Mouse (Mus musculus): ENCODE measurements around the gene Actr1a.

Actr1a gene

DNA sequence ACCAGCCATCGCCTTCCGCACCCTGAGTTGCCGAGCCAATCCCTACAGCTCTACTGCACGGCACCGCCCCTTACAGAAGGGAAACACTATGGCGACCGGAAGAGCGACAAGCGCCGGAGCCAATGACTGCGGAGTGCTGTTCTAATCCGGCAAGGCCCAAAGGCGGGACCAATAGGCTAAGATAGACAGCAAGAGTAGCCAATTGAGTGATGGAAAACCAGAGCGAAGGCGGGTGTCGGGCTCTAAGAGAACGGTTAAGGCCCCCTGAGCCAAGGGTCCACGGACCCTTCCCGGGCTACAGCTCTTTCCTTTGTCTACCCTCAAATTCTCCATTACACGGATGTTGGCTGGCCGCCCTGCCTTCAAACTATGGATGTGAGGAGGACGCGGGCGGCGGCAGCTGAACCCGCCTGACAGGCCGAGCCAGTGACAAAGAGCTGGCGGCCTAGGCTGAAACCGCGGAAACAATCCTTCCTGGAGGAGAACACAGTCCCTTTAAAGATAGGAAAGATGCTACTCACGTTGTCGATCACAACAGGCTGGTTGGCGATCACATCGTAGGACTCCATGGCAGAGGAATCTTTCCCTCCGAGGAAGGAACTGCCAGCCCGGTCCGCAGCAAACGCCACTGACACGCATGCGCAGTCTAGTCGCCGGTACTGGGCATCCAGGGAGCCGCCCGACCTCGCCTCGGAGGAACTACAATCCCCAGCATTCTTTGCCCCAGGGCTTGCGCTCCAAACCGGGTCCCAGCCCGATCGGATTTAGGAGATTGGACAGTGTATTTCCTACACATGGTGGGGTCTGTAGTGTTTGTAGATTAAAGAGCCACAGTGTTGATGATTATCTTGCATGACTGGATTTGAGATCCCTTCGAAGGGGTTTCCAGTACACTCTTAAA is at the start of gene Actr1a:
Gene Actr1a (minus strand): TSS at position 640 of the 901 bp plus-strand sequence.
- DNase-seq: peak; percentile 95

DNA sequence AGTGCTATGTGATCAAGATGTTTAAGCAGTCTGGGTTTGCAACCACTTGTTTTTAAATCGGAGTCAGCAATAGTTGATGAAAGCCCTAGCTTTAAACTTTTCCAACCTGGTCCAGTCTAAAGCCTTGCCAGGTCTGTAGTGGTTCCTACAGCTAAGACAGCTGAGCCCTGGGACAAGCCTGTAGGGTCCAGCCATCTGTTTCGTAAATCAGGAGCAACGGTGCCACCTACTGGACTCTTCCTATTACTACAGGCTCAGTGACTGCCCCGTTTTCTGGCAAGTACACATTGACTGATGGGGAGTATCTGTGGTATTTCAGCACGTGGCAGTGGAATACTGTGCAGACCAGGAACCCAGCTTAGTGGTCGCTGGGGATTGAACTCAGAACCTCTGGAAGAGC is 48.7 kb upstream of the Actr1a start:
- DNase-seq: peak; percentile 70 to 71

DNA sequence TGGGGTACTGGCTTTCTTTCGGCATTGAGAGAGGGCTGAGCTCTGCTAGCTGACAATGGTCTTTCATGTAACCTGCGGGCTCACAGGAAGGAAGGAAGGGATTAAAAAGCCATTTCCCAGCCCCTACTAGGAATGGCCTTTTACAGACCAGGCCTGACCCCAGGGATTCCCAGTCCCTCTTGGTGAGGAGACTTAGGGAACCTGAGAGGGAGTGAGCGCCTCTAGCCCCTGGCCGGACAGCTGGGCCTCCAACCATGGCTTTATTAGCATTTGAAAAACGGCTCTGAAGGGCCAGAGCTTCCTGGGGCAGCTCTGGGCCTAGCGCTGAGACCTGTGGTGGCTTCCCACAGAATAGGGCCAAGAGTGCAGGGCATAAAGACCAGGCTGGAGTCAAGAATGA is 48.0 kb upstream of the Actr1a start:
- DNase-seq: no peak

DNA sequence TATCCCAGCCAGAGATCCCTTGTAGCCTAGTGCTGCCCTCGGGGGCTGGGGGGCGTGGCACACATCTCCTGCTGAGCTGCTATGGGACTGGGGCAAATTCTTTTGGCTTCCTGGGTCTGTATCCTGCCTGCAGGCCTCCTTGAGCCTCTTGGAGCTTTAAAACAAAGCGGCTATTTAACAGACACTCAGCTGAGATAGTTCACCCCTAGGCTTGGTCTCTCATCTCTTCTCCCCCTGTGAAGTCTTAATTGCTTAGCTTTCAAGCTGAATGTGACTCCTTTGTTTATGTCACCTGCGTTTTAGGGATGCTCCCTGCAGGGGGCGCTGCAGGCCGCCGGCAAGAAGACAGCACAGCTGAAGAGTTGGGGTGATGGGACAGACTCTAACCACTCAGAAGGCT is 39.9 kb upstream of the Actr1a start:
- DNase-seq: peak; percentile 56 to 58

DNA sequence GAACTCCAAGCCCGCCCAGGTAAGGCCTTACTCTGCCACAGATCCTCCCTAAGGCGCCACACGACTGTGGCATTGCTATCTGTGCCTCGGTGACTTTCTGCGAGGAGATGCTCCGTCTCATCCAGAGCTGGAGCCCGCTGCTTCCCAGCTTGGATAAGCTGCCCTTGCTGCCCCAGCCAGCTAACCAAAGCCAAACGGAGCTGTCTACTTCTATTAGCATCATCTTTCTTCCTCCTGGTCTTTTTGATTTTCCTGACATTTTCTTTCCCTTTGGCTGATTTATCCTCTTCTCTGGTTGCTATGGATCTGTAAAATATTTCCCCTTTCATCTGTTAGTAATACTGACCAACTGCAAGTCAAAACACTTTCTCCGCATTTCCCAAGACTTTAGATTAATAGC is 39.0 kb upstream of the Actr1a start:
- no peak for DNase-seq

DNA sequence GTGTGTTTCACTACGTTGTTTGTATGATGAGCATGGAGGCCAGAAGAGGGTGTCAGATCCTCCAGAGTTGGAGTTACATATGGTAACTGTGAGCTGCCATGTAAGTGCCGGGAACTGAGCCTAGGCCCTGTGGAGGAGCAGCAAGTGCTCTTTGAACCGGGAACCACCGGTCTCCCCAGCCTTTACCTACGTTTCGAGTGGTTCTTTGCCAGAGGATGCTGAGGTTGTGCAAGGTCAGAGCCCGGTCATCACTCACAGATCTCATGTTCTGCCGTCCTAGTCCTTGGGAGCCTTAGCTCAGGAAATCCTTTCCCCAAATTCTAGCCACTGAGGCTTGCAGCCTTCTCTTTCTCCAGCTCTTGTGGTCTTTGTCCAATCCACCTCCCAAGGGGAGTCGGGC is 38.6 kb upstream of the Actr1a start:
- no peak for DNase-seq

DNA sequence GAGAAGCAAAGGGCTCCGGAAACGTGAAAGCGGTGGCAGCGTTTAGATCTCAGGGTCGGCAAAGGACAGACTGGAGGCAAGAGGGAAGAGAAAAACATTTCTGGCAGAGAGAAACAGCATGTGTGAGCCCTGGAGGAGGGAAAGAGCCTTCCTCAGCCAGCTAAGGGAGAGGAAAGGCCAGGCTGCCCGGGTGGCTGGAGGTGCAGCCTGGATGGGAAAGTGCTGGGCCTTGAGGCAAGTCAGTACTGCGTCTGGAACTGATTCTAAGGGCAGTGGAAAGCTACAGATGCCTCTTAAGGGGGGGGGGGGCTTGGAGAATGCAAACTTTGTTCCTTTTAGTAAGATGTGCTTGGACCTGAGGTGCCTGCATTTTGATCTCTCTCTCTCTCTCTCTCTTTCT is 38.2 kb upstream of the Actr1a start:
- no peak for DNase-seq

DNA sequence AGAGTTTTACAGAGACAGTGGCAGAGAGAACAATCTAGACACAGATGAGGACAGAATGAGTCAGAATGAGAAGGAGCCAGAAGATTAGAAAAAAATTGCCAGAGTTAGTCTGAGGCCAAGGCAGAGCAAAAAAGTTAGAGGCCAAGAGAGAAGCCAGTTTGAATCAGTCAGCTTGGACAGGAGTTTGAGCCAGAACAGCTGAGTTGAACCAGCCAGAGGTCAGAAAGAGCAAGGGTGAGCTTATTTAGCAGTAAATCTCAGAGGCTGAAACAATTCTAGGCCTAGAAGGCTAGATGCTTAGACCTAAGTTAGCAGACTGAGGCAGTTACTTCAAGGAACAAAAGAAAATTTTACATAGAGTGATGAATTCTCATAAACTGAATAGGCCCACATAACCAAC is 33.7 kb upstream of the Actr1a start:
- DNase-seq: no peak

DNA sequence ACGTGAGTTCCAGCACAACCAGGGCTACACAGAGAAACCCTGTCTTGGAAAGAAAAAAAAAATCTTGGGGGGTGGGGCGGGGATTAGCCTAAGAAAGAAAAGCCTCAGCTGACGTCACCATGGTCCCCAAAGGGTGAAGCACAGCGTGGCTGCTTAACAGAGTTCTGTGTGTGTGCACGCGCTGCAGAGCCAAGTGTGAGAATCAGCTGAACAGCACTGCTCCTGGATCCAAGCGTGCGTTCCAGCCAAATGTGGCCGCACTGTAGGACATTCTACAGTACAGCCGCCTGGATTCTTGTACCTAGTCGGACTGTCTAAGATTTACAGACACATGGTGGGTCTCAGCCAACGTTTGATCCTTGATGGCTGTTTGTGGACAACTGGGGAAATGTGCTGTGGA is 30.9 kb upstream of the Actr1a start:
- no peak for DNase-seq

DNA sequence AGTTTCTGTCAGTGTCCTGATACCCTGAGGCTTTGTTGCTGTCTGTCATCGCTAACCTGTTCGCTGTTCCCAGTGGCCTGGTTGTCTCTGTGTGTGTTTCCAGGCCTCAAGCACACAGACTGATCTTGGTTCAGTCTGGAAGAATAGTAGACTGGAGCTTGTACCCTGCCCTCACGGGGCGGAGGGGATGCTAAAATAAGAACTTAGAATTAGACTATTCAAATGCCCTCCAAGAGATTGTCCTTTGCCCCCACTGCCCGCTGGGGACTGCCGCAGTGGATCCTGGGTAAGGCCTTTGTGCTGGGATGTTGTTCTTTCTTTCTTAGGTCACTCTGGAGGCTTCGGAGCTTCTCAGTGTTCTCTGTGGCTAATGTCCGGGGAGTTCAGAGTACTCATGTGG is 29.7 kb upstream of the Actr1a start:
- no peak for DNase-seq

DNA sequence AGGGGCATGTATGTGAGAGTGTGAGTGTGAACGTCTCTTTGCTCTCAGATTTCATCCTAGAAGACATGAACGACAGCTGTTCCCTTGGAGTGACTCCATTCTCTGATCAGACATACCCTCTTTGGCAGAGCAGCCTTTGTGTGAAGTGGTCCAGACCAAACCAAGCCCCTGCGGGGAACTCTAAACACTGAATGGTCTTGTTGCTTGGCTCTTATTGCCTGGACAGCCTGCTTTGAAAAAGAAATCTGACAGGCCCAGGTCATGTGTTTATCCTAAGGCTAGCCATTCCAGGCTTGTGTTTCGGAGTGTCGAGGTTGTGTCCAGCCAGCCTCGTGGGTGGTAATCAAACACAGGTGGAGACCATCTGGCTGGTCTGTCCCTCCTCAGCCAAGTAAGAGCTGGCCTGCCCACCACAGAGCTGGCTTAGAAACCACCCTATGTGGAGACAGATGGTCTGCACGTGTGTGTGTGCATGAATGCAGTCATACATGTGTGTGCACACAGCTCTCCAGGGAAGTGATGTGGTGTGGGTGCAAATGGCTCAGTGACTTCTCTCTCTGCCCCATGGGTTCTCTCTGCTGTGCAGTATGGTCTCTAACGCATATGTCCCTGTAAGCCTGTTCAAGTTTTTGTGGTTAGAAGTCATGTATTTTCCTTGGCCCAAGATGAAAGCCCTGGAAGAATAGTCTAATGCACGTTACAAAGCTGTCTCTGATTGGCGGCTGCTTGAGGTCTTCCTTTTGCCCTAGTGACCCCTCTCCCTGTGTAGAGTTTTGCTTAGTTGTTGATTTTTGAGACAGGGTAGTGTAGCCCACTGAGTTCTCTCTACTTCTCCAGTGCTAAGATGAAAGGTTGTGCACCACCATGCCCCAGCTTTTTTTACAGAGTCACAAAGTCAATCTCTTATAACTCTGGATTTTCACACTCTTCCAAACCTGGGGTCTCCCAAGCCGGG is 27.1 kb upstream of the Actr1a start:
- DNase-seq: no peak

DNA sequence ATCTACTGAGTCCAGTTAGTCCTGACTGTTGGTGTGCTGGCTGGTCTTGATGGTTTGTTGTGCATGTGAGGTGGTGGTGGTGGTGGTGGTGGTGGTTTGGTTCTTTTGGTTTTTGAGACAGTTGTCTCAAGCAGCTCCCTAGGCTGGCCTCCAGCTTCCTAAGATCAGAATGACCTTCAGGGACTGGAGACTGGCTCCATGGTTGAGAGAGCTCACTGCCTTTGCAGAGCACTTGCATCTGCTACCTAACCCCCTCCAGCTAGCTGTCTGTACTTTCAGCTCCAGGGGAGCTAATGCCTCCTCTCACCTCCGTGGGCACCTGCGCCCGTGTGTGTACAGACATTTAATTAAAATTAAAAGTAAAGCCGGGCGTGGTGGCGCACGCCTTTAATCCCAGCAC is 24.9 kb upstream of the Actr1a start:
- DNase-seq: no peak

DNA sequence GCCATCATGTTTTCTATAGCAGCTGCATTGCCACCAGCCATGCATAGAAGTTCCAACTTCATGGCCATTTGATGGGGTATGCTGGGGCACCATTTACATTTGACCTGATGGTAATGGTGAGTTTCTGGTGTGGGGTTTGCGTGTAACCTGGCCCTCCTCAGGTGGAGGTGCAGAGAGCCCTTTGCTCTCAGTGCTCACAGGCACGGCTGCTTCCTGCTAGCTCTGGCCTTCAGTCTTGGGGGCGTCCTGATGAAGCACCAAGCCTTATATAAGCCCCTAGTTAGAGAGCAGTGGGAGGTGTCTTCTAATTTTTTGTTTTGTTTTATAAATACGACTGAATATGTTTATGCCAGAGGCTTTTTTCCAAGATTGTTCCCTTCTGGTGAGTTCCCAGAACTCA is 22.5 kb upstream of the Actr1a start:
- no peak for DNase-seq

DNA sequence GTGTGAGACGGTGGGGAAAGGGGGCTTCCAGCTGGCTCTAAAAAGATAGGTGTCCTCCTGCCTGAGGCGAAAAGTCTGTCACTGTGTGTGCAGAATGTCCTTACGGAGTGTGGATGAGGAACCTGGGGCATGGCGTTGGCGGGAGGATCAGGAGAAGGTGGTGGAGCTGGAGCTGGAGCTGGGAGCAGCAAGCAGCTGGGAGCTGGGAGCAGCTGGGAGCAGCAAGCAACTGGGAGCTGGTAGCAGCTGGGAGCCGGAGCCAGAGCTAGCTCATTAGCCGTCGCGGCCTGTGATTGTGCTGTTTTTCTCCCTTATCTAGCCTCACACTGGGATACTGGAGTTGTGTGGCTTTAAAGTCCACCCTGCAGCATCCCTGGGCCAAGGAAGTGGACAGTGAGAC is 20.7 kb upstream of the Actr1a start:
- DNase-seq: no peak

DNA sequence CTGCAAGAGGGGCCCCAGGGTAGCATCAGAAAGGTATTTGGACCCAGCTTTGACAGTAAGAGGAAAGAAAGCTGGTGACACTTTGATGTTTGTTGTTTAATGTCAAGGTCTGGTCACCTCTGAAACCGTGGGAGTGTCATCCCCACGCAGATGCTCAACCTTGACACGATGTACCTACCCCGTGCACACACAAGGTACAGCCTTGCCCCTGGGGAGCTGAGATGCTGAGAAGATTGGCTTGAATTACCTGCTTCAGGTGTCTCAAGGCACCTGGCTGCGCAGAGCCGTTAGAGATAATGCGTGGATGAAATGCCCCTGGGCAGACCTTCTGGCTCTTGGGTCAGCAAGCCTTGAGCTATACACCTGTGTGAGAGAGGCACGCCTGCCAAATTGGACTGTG is 18.9 kb upstream of the Actr1a start:
- no peak for DNase-seq

DNA sequence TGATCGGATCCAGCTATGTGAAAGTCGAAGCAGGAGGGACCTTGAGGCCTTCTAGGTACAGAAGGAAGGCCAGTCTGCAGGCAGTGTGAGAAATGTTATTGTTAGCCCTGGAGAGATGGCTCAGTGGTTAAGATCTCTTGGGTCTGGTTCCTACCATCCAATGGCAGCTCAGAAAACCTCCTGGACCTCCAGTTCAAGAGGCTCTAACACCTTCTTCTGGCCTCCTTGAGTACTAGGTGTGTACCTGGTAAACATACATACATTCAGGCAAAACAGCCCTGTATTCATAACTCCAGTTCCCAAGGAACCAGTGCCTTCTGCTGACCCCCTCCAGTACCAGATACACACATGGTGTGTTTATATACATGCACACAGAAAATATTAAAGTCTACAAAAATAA is 18.4 kb upstream of the Actr1a start:
- no peak for DNase-seq

DNA sequence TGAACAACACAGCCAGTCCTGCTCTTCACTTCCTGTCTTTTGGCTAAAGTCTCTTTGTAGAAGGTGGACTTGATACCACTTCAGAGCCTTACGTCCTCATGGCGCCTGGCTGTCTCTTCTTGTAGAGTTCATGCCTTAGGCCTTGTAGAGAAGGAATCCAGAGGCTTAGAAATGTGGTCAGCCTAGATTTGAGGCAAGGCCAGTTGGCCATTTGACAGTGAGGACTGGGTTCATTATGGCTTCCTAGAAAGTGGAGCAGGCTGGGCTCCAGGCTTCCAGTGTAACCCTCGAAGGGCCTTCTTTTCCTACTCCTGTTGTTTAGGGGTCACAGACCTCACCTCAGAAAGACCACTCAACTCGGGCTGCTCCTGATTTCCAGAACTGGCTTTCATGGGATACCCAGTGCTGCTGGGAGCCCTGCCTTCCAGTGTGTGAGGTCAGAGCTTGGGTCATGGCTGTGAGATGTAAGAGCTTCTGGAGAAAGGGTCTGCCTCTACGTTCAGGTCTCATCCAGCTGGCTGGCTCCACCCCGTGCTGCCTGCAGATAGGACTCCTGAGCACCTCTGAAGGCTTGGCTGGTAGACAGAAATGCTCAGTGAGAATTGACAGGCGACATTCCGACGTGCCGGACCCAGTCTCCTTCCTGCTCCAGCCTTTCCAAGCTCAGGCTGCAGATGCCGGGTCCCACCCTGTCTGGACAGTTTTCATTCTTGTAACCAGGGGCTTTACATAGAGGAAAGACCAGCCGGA is 16.7 kb upstream of the Actr1a start:
- DNase-seq: no peak

DNA sequence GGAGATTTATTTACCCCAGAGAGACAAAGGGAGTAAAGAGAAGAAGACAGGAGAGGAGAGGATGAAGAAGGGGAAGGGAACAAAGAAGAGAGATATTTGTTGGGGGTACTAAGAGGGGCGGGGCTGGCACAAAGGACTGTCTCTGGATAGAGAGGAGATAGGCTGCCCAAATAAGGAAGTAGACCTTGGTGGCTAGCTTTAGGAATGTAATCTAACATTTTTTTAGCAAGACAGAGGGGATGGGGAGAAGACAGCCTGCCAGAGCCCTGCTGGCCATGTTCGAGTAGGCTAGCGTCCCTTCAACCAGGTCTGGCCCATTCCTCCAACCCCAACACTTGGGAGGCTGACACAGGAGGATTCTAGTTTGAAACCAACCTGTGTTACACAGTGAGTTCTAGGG is 14.0 kb upstream of the Actr1a start:
- no peak for DNase-seq

DNA sequence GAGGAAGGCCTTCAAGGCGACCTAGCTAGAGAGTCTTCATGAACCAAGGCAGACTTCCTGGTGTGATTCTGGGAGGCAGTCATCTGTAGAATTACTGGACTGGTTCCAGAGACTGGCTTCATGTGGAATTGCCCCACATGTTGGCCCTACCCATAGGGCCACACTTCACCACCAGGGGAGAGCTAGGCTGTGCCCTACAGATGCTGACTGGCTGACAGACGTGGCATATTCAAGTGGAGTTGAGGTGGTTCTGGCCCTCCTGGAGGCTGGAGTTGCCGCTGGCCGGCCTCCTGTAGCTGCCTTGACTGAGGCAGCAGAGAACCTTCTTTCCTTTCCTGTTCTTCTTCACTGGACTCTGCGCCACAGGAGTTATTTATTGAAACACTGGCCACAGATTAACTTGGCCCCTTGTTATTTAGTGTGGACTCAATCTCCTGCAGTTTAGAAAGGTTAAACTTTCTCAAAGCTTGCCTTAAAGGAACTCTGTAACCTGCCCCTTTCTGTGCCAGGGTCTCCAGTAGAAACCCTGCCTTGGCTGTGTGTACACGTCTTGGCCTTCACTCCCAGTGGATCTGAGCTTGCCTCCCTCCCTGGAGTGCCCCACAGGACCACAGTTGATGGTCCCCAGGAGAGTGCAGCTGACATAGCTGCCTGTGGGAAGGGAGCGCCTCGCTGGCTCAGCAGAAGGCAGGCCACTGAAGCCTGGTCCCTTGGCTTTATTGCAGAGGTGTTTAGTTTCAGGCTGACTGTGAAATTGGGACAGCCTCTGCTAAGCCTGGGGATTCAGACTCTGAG is 11.2 kb upstream of the Actr1a start:
- DNase-seq: no peak

DNA sequence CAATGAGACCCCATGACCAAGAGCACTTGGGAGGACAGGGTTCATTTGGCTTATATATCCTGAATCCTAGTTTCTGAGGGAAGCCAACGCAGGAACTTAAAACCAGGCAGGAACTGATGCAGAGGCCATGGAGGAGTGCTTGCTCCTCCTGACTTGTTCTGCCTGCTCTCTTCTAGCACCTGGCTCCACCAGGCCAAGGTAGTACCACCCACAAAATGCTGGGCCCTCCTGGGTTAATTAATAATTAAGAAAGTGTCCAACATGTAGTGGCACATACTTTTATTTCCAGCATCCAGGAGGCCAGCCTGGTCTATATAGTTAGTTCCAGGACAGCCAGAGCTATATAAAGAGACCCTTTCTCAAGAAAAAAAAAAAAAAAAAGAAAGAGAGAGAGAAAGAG is 8.5 kb upstream of the Actr1a start:
- DNase-seq: no peak

DNA sequence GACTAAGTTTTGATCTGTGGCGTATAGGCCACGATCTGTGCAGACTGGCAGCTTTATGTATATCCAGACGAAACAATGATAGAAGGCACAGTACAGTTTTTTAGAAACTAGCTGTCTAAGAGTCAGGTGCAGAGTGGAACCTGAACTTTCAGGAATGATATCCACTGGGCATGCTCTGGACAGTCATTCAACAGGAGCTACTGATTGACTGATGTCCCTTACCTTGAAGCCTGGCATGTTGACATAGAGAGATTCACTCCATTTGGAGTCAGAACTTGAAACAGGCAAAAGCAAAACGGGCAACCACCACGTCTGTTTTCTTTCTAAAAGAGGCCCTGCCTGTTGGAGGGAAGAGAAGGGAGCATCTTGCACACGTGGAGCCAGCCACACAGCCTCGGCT is 5.0 kb upstream of the Actr1a start:
- DNase-seq: no peak

DNA sequence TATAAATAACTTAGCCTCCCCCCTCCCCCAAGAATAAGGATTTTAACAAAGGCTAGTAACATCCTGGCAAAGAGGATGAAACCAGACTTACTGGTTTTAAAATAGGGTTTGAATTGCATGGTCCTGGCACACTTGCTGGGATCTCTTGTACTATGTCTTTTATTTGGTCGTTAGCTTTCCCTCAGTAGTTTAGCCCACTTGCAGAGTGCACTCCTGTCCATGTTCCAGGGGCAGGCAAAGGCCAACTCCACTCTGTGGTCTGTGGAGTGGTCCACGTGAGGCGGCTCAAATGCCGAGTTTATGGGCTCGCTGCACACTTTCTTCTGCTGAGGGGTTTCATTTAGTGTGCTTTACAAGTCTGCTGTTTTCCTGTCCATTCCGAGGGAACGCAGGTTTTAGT is 4.3 kb upstream of the Actr1a start:
- no peak for DNase-seq

All from B cell, adult 2 months (primary cell).